Mouse (Mus musculus) forebrain, embryonic 11.5 days (tissue): ENCODE measurements around the gene Xrn1. TPM values are rescaled to one million over a fixed set of nuclear protein-coding genes. Genes with fewer than 3 reads are reported as not detected.

Experiments
- ATAC-seq: fragments of 200-750 bp; cut with Nextera tagmentation; replicated peaks from 2 replicates; pipeline ENCODE4 v1.8.0; 2017; ENCODE audit warnings: moderate TSS enrichment; ENCODE audit not compliant: low FRiP score
- DNase-seq: peaks from one replicate; pipeline ENCODE4 v3.0.0-alpha.2; 2017; ENCODE audit warnings: low spot score
- H3K27ac ChIP-seq: fragments of 300-500 bp; sonication (generic); 2 replicates; pipeline ENCODE4 v1.5.1; 2014; ENCODE audit warnings: low read depth, low read length
- H3K27me3 ChIP-seq: fragments of 300-500 bp; sonication (generic); 2 replicates; pipeline ENCODE4 v1.6.1; 2014; ENCODE audit warnings: mild to moderate bottlenecking, low read length, mixed read lengths; ENCODE audit not compliant: control insufficient read depth, insufficient read depth
- H3K36me3 ChIP-seq: fragments of 300-500 bp; sonication (generic); 2 replicates; pipeline ENCODE4 v1.6.1; 2014; ENCODE audit warnings: mild to moderate bottlenecking, low read length, moderate library complexity, mixed read lengths; ENCODE audit not compliant: control insufficient read depth, insufficient read depth
- H3K4me1 ChIP-seq: fragments of 300-500 bp; sonication (generic); replicated peaks from 2 replicates; pipeline ENCODE4 v1.6.1; 2014; ENCODE audit warnings: low read length, mixed read lengths; ENCODE audit not compliant: control insufficient read depth, insufficient read depth
- H3K4me2 ChIP-seq: fragments of 300-500 bp; sonication (generic); 2 replicates; pipeline ENCODE4 v1.6.1; 2014; ENCODE audit warnings: low read depth, mild to moderate bottlenecking, low read length, moderate library complexity, mixed read lengths; ENCODE audit not compliant: severe bottlenecking
- H3K4me3 ChIP-seq: fragments of 300-500 bp; sonication (generic); 2 replicates; pipeline ENCODE4 v1.5.1; 2014; ENCODE audit warnings: low read depth, low read length
- H3K9ac ChIP-seq: fragments of 300-500 bp; sonication (generic); 2 replicates; pipeline ENCODE4 v1.6.1; 2014; ENCODE audit warnings: low read length
- H3K9me3 ChIP-seq: fragments of 300-500 bp; sonication (generic); 2 replicates; pipeline ENCODE4 v1.6.1; 2016; ENCODE audit warnings: low read length, mixed read lengths; ENCODE audit not compliant: control insufficient read depth
- WGBS: fragments of 180-500 bp; shearing (Covaris S2); extraction: QIAGEN DNeasy Blood & Tissue Kit; methylation state at CpG from one replicate; pipeline ENCODE4 v1.1.7; 2014; 5-methylcytosine and 5-hydroxymethylcytosine counted together
- polyA plus RNA-seq: library from polyadenylated mRNA; unstranded; fragments of >200 nt; fragmentation: Nextera tagmentation; extraction: Ambion mirVana; gene quantifications from 2 replicates; pipeline ENCODE4 v1.2.1, GENCODE M21; 2014

Gene Xrn1
- polyA plus RNA-seq, 1 experiment from 2014 or later, result 23.8 TPM

DNA sequence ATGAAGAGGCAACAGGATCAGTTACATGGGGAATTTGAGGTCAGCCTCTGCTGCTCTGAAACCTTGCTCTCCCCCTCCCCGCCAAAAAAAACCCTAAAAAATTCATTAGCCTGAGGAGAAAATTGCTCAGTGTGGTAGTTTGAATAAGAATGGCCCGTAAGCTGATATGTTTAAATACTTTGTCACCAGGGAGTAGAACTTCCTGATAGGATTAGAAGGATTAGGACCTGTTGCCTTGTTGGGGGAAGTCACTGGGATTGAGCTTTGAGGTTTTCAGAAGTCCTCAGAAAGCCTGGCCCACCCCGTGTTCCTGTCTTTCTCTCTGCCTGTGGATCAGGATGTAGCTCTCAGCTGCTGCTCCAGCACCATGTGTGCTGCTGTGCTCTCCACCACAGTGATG lies 73.4 kb downstream of the Xrn1 start:
- Histone ChIP-seq H3K9me3 (no peaks in the 10 kb centered on the region), H3K36me3 (peaks cover 4% of the 10 kb centered on the region; the same call in 1 of the 2 replicates), H3K9ac (no peak overlapping the region), H3K4me2 (no peak overlapping the region), H3K27ac (no peak overlapping the region), H3K4me1 (no peaks in the 10 kb centered on the region), H3K27me3 (no peaks in the 10 kb centered on the region), H3K4me3 (no peak overlapping the region)
- ATAC-seq (no peak), DNase-seq (no peak)
- 23% methylated on average over 3 of the region's 3 CpGs for WGBS

DNA sequence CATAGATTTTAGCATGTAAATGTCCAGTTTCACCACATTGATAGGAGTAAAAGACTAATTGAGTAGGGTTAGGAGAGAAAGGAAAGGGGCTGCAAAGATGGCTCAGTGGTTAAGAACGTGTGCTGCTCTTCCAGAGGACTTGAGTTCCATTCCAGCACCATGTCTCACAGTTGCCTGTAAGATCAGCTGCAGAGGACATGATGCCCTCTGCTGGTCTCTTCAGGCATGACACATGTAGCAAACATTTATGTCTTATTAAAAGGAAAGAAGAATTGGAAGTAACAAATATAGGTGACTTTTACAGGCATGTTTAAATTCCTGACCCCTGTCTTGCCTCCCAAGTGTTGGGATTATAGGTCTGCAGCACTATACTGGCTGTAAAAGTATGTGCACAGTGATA lies 74.3 kb downstream of the Xrn1 start:
- Histone ChIP-seq H3K4me3 (no peak overlapping the region), H3K27ac (no peak overlapping the region), H3K9me3 (no peaks in the 10 kb centered on the region), H3K27me3 (no peaks in the 10 kb centered on the region), H3K4me2 (no peak overlapping the region), H3K9ac (no peak overlapping the region), H3K4me1 (no peaks in the 10 kb centered on the region), H3K36me3 (peaks cover 4% of the 10 kb centered on the region; the same call in 1 of the 2 replicates)
- DNase-seq (peak; percentile 60), ATAC-seq (no peak)
- 54% methylated on average over 1 of the region's 1 CpGs for WGBS

DNA sequence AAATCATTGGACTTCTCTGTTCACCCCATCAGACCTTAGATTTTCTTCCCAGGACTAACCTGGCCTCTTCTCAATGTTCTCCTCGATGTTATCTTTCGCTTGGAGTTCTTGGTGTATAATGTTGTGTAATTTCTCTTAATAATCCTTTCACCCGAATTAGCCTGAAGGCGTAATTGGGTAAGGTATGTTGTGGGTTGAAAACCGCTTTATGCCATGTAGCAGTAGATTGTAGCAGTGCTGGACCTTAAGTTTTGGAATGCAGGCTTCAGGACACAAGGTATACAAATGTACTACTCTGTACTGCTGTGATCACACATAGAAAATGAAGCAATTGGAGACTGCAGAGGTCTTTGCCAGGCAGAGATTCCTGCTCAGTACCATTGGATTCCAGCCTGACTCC lies 75.3 kb downstream of the Xrn1 start:
- H3K9ac ChIP-seq, result no peak overlapping the region
- no peaks in the 10 kb centered on the region for H3K27me3 ChIP-seq
- ATAC-seq (no peak), DNase-seq (no peak)
- H3K4me1 ChIP-seq, result no peaks in the 10 kb centered on the region
- WGBS, result 96% methylated on average over 5 of the region's 5 CpGs
- H3K4me3 ChIP-seq, result no peak overlapping the region
- H3K27ac ChIP-seq, result no peak overlapping the region
- H3K9me3 ChIP-seq, result no peaks in the 10 kb centered on the region
- H3K4me2 ChIP-seq, result no peak overlapping the region
- H3K36me3 ChIP-seq, result peaks cover 4% of the 10 kb centered on the region; the same call in 1 of the 2 replicates

DNA sequence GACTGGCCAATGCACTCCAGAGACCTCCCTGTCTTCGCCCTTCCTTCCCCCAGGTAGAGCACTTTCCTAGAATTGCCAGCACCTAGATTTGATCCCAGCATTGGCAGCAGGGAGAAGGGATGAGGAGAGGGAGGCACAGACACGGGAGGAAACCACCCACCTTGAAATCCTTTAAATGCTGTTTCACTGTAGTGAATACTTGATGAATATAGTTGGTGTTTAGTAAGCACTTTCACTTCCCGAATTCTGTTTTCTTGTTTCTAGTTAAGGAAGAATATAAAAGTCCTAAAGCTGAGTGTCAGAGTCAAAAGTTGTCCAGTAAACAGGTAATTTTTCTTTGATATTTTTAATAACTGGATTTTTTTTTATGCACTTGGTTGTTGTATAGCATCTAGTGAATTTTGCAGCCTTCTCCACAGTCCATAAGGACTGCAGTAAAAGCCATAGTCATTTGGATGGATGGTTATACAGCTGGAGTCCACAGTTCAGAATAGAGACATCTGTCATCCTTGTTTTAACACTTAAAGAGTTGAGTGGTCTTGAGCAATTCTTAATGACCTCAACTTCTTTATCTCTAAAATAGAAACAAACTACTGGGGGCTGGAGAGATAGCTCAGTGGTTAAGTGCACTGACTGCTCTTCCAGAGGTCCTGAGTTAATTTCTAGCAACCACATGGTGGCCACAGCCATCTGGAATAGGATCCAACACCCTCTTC lies 81.0 kb downstream of the Xrn1 start:
- WGBS, result 88% methylated on average over 3 of the region's 3 CpGs

DNA sequence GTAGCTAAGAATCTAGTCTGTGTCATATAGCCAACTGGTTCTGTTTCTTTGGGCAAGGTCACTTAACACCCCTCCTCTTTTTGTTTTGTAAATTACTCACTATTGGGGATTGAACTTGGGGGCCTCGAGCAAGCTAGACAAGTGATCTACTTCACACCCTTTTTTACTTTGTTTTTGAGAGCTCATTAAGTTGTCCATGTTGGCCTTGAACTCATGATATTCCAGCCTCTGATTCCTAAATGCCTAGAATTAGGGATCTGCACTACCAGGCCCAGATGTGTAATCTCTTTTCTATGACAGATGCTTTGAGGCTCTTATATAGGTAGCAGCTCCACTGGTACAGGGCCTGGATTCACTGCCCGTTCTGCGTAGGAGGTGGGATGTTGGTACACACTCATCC lies 89.7 kb downstream of the Xrn1 start:
- peaks cover 6% of the 10 kb centered on the region; the same call in 1 of the 2 replicates for H3K36me3 ChIP-seq
- H3K4me2 ChIP-seq, result no peak overlapping the region
- H3K27ac ChIP-seq, result no peak overlapping the region
- no peaks in the 10 kb centered on the region for H3K27me3 ChIP-seq
- H3K9me3 ChIP-seq, result no peaks in the 10 kb centered on the region
- no peaks in the 10 kb centered on the region for H3K4me1 ChIP-seq
- no peak overlapping the region for H3K4me3 ChIP-seq
- no peak for DNase-seq
- no peak for ATAC-seq
- no peak overlapping the region for H3K9ac ChIP-seq
- 94% methylated on average over 3 of the region's 3 CpGs for WGBS

More for the DNA sequence above, 81.0 kb downstream of the Xrn1 start:
- H3K27ac ChIP-seq, result no peak overlapping the region
- ATAC-seq (no peak), DNase-seq (no peak)
- no peaks in the 10 kb centered on the region; the same call in 1 of the 2 replicates for H3K36me3 ChIP-seq
- H3K4me2 ChIP-seq, result no peak overlapping the region
- no peaks in the 10 kb centered on the region for H3K27me3 ChIP-seq
- no peak overlapping the region for H3K4me3 ChIP-seq
- no peaks in the 10 kb centered on the region for H3K9me3 ChIP-seq
- no peaks in the 10 kb centered on the region for H3K4me1 ChIP-seq
- no peak overlapping the region for H3K9ac ChIP-seq

DNA sequence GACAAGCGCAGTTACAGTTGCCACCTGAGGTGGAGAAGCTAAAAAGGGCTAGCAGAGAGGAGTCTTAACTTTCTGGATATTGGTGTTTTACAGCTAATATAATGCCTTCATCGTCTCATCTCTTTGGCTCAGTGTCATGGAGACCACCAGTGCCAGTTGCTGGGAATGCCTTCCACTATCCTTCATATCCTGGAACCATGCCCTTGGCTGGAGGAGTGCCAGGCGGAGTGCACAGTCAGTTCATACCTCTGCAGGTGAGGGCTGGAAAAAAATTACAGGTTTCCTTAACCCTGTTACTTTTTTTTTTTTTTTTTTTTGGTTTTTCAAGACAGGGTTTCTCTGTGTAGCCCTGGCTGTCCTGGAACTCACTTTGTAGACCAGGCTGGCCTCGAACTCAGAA lies 96.9 kb downstream of the Xrn1 start:
- Histone ChIP-seq H3K36me3 (peaks cover 2% of the 10 kb centered on the region; the same call in 1 of the 2 replicates), H3K4me2 (no peak overlapping the region), H3K9ac (no peak overlapping the region), H3K9me3 (no peaks in the 10 kb centered on the region), H3K27me3 (no peaks in the 10 kb centered on the region), H3K4me1 (no peaks in the 10 kb centered on the region), H3K27ac (no peak overlapping the region), H3K4me3 (no peak overlapping the region)
- ATAC-seq, result no peak
- 96% methylated on average over 3 of the region's 4 CpGs for WGBS
- DNase-seq, result no peak

DNA sequence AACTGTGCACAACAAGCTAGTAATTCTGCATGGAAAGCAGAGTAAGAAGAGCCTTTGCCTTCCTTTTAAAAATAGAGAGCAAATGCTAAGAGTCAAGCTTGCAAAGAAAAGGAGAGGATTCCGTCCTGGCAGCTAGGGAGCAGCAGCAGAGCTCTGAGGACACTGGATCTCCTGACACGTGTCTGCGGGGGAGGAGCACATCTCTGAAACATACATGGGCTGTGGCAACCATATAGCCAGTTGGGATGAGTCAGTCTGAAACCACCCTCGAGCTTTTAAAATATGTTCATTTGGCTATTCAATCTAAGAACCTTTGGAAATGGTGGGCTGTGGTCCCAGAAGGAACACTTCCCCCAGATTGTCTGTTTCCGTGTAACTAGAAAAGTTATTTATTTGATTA lies 100.3 kb downstream of the Xrn1 start:
- H3K4me2 ChIP-seq, result no peak overlapping the region
- ATAC-seq (no peak), DNase-seq (no peak)
- H3K4me1 ChIP-seq, result no peaks in the 10 kb centered on the region
- no peaks in the 10 kb centered on the region for H3K27me3 ChIP-seq
- peaks cover 9% of the 10 kb centered on the region; the same call in 1 of the 2 replicates for H3K36me3 ChIP-seq
- H3K9me3 ChIP-seq, result no peaks in the 10 kb centered on the region
- no peak overlapping the region for H3K4me3 ChIP-seq
- WGBS, result 91% methylated on average over 5 of the region's 5 CpGs
- H3K9ac ChIP-seq, result no peak overlapping the region
- no peak overlapping the region for H3K27ac ChIP-seq

DNA sequence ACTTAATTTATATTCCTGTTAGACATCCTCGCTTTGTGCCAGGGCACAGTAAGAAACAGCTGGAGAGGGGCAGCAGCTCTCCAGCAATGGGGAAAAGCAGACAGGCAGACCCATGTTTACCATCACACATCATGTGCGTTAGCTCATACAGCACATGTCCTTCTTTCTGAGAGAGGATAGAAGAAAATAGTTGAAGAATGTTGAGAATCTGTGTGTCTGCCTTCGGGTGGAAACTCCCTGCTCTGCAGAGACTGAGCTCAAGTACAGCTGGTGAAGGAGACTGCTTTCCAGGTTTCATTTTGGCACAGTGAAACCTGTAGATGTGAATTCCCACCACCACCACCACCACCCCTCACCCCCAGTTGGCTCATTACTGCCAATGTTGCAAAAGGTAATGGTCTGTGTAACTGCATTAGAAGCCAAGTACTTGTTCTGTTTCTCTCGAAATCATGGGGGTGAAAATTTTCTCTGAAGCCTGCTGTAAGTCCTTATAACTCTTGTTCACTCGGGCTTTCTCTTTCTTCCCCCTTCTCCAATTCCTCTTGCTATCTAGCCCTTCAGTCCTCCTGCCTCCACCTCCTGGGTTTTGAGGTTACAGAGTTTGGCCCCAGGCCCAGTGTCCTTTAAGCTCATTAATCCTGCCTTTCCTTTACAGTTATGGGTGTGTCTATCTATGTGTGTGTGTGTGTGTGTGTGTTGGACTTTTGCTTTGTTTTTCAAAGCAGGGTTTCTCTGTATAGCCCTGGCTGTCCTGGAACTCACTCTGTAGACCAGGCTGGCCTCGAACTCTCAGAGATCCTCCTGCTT lies 102.1 kb downstream of the Xrn1 start:
- Histone ChIP-seq H3K4me1 (no peaks in the 10 kb centered on the region), H3K4me3 (no peak overlapping the region), H3K9ac (no peak overlapping the region), H3K27ac (no peak overlapping the region), H3K36me3 (peaks cover 9% of the 10 kb centered on the region; the same call in 1 of the 2 replicates), H3K27me3 (no peaks in the 10 kb centered on the region), H3K9me3 (no peaks in the 10 kb centered on the region), H3K4me2 (no peak overlapping the region)
- no peak for DNase-seq
- WGBS, result 88% methylated on average over 6 of the region's 6 CpGs
- ATAC-seq, result no peak
